Mouse (Mus musculus): Measurements from ENCODE around the gene Unc80. TPM values are rescaled to one million over a fixed set of nuclear protein-coding genes. Genes with fewer than 3 reads are reported as not detected.

Gene Unc80
- 0.04 TPM in 1 of 2 replicates, not detected in the other for polyA plus RNA-seq (2015; fragmentation: Nextera tagmentation; extraction: Ambion mirVana)

DNA sequence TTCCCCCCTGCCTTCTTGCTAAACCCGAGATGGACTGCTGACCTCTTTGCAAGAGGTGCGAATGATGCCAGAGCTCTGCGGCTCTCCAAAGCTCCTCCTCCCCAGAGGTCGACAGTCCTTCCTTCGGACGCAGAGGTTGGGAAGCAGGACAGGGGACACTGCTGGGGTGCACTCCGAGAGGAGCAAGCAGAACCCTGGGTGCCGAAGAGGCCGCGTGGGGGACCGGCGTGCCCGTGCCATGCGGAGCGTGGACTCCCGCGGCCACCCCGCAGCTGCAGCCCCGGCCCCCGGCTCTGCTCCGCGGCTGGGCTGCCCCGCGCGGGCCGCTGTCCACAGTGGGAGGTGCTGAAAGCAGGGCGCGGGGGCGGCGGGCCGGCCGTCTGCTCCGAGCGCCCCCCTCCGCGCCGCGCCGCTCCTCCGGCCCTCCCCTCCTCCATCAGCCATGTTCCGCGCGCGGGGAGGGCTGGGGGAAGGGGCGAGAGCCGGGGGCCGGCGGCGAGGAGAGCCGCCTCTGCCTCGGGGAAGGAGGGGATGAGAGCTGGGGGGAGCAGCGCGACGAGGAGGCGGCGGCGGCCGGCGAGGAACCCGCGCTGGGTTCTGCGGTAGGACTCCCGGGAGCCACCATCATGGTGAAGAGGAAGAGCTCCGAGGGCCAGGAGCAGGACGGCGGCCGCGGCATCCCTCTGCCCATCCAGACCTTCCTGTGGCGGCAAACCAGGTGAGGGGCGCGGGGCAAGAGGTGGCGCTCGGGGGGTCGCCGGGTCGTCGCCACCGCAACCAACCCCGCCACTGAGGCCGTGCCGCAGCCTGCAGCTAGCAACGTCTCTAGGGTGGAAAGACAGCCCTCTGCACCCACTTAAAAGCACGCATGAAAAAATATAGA is at the start of gene Unc80:
Unc80 (plus strand) TSS at position 547 of the 883 bp plus-strand sequence.
- Histone ChIP-seq H3K4me1 (ENCODE audit: insufficient read depth) (0 out of 2 replicates have a peak, but pooled peaks cover 2% of the 10 kb centered on the region), H3K9me3 (ENCODE audit: low read length) (no peaks in the 10 kb centered on the region), H3K27me3 (ENCODE audit: insufficient read depth, low read length) (peaks cover 10% of the 10 kb centered on the region), H3K4me2 (ENCODE audit: low read depth, low read length) (peak within 1 kb of the TSS; percentile 59), H3K9ac (replicated peaks) (no peak within 1 kb of the TSS), H3K27ac (ENCODE audit: low read depth) (no peak within 1 kb of the TSS), H3K4me3 (ENCODE audit: low read depth, low read length) (peak within 1 kb of the TSS; percentile 29), H3K36me3 (replicated peaks; ENCODE audit: insufficient read depth, low read length) (no peaks in the 10 kb centered on the region)
- WGBS (ENCODE audit: insufficient replicate concordance): 3% methylated on average over 57 of the region's 83 CpGs
- TF ChIP-seq EP300 (IDR thresholded peaks at IDR 0.05; ENCODE audit: low read depth) (no peak), CTCF (IDR thresholded peaks at IDR 0.05; ENCODE audit: low read depth) (no peak)
- DNase-seq: peak; percentile 42
- peak; percentile 45 for ATAC-seq

GRCm38 (mm10) chr1:66426073-66426472 is 42.1 kb upstream of the Unc80 start:
- WGBS (ENCODE audit: insufficient replicate concordance): 79% methylated on average over 5 of the region's 5 CpGs
- ATAC-seq (no peak), DNase-seq (no peak)
- H3K36me3 ChIP-seq (replicated peaks; ENCODE audit: insufficient read depth, low read length): no peaks in the 10 kb centered on the region
- TF ChIP-seq EP300 (IDR thresholded peaks at IDR 0.05; ENCODE audit: low read depth) (no peak), CTCF (IDR thresholded peaks at IDR 0.05; ENCODE audit: low read depth) (no peak)
- no peaks in the 10 kb centered on the region for H3K4me1 ChIP-seq (ENCODE audit: insufficient read depth)
- H3K9me3 ChIP-seq (ENCODE audit: low read length): no peaks in the 10 kb centered on the region
- H3K9ac ChIP-seq (replicated peaks): no peak overlapping the region
- no peaks in the 10 kb centered on the region for H3K27me3 ChIP-seq (ENCODE audit: insufficient read depth, low read length)
- H3K27ac ChIP-seq (ENCODE audit: low read depth): no peak overlapping the region
- no peak overlapping the region for H3K4me3 ChIP-seq (ENCODE audit: low read depth, low read length)
- no peak overlapping the region for H3K4me2 ChIP-seq (ENCODE audit: low read depth, low read length)

- H3K4me1 ChIP-seq (ENCODE audit: insufficient read depth): no peaks in the 10 kb centered on the region
- no peaks in the 10 kb centered on the region for H3K27me3 ChIP-seq (ENCODE audit: insufficient read depth, low read length)
- no peak overlapping the region for H3K9ac ChIP-seq (replicated peaks)
- no peaks in the 10 kb centered on the region for H3K36me3 ChIP-seq (replicated peaks; ENCODE audit: insufficient read depth, low read length)
- no peak overlapping the region for H3K4me2 ChIP-seq (ENCODE audit: low read depth, low read length)
- no peak overlapping the region for H3K27ac ChIP-seq (ENCODE audit: low read depth)
- no peak for DNase-seq
- H3K4me3 ChIP-seq (ENCODE audit: low read depth, low read length): no peak overlapping the region
- no peak for ATAC-seq
- no peak for TF ChIP-seq EP300 (IDR thresholded peaks at IDR 0.05; ENCODE audit: low read depth)
- no peak for TF ChIP-seq CTCF (IDR thresholded peaks at IDR 0.05; ENCODE audit: low read depth)
- no peaks in the 10 kb centered on the region for H3K9me3 ChIP-seq (ENCODE audit: low read length)
These were observed 37.2 kb upstream of the Unc80 start for GRCm38 (mm10) chr1:66430962-66431361.

DNA sequence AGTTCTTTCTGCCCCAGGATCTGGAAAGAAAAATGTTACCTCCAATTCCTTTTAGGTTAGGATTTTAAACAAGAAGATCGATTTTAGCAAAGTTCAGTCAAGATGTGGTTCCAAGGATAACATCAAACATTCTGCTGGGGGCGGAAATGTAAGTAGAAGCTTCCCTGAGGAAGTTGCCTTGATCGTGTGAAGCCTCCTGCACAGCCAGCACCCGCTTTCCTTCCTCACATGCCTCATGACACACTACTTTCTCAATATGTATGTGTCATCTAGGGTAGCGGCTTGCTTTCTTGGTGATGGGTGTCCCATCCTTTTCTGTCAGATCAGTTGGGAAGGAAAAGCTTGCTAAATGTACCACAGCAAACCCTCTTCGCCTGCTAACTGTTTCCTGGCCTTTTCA is 36.7 kb upstream of the Unc80 start:
- Histone ChIP-seq H3K27me3 (ENCODE audit: insufficient read depth, low read length) (no peaks in the 10 kb centered on the region), H3K4me1 (ENCODE audit: insufficient read depth) (no peaks in the 10 kb centered on the region), H3K36me3 (replicated peaks; ENCODE audit: insufficient read depth, low read length) (no peaks in the 10 kb centered on the region), H3K4me3 (ENCODE audit: low read depth, low read length) (no peak overlapping the region), H3K9me3 (ENCODE audit: low read length) (no peaks in the 10 kb centered on the region), H3K4me2 (ENCODE audit: low read depth, low read length) (no peak overlapping the region), H3K9ac (replicated peaks) (no peak overlapping the region), H3K27ac (ENCODE audit: low read depth) (no peak overlapping the region)
- WGBS (ENCODE audit: insufficient replicate concordance): 68% methylated on average over 6 of the region's 6 CpGs
- TF ChIP-seq EP300 (IDR thresholded peaks at IDR 0.05; ENCODE audit: low read depth) (no peak), CTCF (IDR thresholded peaks at IDR 0.05; ENCODE audit: low read depth) (no peak)
- no peak for DNase-seq
- ATAC-seq: no peak

- H3K9ac ChIP-seq (replicated peaks): no peak overlapping the region
- H3K4me2 ChIP-seq (ENCODE audit: low read depth, low read length): no peak overlapping the region
- H3K4me1 ChIP-seq (ENCODE audit: insufficient read depth): no peaks in the 10 kb centered on the region
- no peak for DNase-seq
- no peaks in the 10 kb centered on the region for H3K27me3 ChIP-seq (ENCODE audit: insufficient read depth, low read length)
- H3K36me3 ChIP-seq (replicated peaks; ENCODE audit: insufficient read depth, low read length): no peaks in the 10 kb centered on the region
- no peak for ATAC-seq
- H3K9me3 ChIP-seq (ENCODE audit: low read length): no peaks in the 10 kb centered on the region
- H3K4me3 ChIP-seq (ENCODE audit: low read depth, low read length): no peak overlapping the region
- H3K27ac ChIP-seq (ENCODE audit: low read depth): no peak overlapping the region
- TF ChIP-seq EP300 (IDR thresholded peaks at IDR 0.05; ENCODE audit: low read depth) (no peak), CTCF (IDR thresholded peaks at IDR 0.05; ENCODE audit: low read depth) (no peak)
- WGBS (ENCODE audit: insufficient replicate concordance): 65% methylated on average over 2 of the region's 2 CpGs
These were observed 30.1 kb upstream of the Unc80 start for GRCm38 (mm10) chr1:66438069-66438468.

DNA sequence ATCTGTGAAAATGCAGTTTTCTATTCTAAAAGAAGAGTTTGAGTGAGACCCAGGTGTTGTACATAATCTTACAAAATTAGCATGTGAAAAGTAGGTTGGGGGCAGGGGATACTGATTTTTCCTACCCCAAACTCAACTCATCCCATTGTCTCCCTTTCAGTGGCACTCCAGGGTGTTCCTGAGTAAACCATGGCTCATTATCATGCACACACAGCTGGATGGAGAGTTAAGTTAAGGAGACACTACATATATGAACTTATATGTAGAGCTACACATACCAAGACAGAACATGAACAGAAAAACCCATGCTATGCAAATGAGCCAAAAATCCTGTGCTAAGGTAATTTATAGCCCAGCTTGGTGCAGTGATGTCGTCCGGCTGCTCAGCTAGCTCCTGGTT is 25.2 kb upstream of the Unc80 start:
- H3K27ac ChIP-seq (ENCODE audit: low read depth): no peak overlapping the region
- no peaks in the 10 kb centered on the region for H3K4me1 ChIP-seq (ENCODE audit: insufficient read depth)
- ATAC-seq (no peak), DNase-seq (no peak)
- H3K9ac ChIP-seq (replicated peaks): no peak overlapping the region
- H3K36me3 ChIP-seq (replicated peaks; ENCODE audit: insufficient read depth, low read length): no peaks in the 10 kb centered on the region
- no peak overlapping the region for H3K4me2 ChIP-seq (ENCODE audit: low read depth, low read length)
- TF ChIP-seq EP300 (IDR thresholded peaks at IDR 0.05; ENCODE audit: low read depth): no peak
- no peak for TF ChIP-seq CTCF (IDR thresholded peaks at IDR 0.05; ENCODE audit: low read depth)
- H3K27me3 ChIP-seq (ENCODE audit: insufficient read depth, low read length): no peaks in the 10 kb centered on the region
- WGBS (ENCODE audit: insufficient replicate concordance): 65% methylated on average over 2 of the region's 2 CpGs
- no peak overlapping the region for H3K4me3 ChIP-seq (ENCODE audit: low read depth, low read length)
- no peaks in the 10 kb centered on the region for H3K9me3 ChIP-seq (ENCODE audit: low read length)

All from liver, postnatal 0 days (tissue).